Mouse (Mus musculus) fat pad, adult 2 months (tissue): Measurements from ENCODE around the gene Pck1.

ENCODE experiments used
- DNase-seq: peaks from one replicate; pipeline ENCODE4 v3.0.0-alpha.2; 2011; ENCODE audit warnings: low read depth, low spot score; ENCODE audit errors: extremely low read depth

Gene Pck1

GRCm38 (mm10) chr2:173172386-173172785, 19.5 kb downstream of the Pck1 start:
- DNase-seq = no peak

DNA sequence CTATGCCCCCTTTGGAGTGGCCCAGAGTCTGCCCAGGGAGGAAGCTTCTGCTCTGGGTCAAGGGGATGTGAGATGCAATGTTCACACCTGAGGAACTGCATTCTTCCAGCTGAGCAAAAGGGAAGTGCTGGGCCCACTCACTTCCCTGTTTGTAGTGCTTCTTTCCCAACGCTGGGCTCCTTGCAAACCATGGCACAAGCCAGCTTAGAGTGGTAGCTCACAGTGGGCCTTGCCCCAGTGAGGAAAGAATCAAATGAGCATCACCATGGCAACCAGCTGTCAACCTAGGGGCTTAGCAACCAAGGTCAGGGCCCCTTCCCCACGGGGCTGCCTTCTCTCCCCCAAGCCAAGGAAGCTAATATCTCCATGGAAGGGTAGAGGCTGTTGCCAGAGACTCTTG, 20.2 kb downstream of the Pck1 start:
- DNase-seq = no peak

- no peak for DNase-seq
Observed at GRCm38 (mm10) chr2:173173521-173174511, 21.0 kb downstream of the Pck1 start.

DNA sequence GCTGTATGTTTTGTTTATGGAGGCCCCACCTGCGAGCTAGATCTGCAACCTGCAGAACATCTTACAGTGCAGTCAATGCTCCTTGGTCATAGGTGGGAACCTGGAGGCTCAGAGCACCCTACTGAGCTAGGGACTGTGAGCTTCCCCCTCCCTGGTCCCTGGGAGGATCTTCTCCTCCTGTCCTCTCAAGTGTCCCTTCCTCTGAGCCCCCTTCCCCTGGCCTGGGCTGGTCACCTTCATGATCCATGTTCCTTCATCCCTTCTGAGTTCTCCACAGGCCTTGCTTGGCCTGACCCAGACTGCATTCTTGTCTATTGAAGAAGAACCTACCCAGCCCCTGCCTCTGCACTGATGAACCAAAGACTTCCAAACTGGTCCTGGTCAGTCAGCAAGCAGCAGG, 21.7 kb downstream of the Pck1 start:
- DNase-seq = no peak

- DNase-seq = no peak
Observed at GRCm38 (mm10) chr2:173175703-173176102, 22.9 kb downstream of the Pck1 start.

- DNase-seq = no peak
Observed at GRCm38 (mm10) chr2:173177481-173177880, 24.6 kb downstream of the Pck1 start.

DNA sequence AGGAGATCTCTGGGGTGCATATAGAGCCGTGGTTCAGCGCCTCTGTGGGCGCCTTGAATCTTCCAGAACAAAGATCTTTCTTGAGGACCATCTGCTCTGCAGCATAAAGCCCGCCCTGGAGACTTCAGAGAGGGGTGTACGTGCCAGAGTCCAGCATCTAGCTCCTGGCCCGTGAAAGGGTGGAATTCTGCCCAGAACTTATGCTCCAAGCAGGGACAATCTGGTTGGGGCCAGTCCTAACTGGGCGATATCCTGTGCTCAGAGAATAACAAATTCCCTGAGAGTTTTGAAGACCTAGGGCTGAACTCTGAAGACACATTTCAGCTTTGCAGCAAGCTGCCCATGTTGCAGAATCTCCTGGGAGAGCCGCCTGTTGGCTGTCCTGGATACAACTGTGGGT, 25.1 kb downstream of the Pck1 start:
- DNase-seq = no peak

- DNase-seq = no peak
Observed at GRCm38 (mm10) chr2:173179046-173179445, 26.2 kb downstream of the Pck1 start.

GRCm38 (mm10) chr2:173180026-173180425, 27.2 kb downstream of the Pck1 start:
- no peak for DNase-seq

DNA sequence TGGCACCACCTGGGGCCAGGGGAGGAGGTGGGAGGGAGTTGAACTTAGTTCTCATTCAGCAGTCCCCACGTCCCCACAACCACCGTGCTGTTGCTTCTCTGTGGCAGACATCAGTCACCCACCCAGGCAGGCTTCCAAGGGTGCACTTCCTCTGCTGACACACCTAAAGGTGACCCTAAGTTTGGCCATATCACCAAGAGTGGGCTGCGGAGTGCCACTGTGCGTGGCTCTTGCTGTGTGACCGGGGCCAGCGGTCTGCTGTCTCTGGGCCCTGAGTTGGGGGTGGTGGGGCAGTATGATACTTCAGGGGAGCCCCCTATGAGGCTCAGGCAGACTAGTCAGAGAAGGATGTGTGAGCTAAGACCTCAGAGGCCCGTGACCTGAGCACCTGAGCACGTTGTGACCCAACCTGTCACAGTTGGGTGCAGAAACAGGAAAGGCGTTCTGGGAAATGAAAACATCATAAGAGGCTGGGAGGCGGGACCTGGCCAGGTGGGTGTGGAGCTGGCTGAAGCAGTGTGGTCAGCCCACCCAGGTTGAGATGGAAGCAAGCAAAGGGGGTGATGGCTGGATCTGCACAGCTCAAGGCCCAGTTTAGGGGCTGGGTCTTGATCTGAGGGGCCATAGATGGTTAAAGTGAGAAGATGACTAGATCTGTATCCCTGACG, 28.0 kb downstream of the Pck1 start:
- DNase-seq = no peak

DNA sequence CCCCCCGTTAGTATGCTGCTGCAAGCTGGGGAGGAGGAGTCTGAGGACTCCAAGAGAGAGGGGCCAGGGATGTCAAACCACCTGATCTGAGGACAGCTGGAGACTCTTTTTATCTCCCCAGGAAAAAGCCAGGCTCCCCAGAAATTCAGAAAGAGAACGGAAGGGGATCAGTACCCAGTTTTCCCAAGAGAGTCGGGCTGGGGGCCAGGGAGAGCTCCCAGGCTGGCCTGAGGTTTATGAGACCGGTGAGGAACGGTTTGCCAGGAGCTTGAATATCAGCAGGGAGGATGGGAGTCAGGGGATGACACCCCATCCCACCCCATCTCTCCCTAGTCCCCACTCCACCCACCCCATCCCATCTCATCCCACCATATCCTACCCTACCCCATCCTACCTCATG, 28.6 kb downstream of the Pck1 start:
- DNase-seq = no peak

GRCm38 (mm10) chr2:173181901-173182300, 29.1 kb downstream of the Pck1 start:
- no peak for DNase-seq

- DNase-seq = no peak
Observed at GRCm38 (mm10) chr2:173182796-173183195, 29.9 kb downstream of the Pck1 start.

DNA sequence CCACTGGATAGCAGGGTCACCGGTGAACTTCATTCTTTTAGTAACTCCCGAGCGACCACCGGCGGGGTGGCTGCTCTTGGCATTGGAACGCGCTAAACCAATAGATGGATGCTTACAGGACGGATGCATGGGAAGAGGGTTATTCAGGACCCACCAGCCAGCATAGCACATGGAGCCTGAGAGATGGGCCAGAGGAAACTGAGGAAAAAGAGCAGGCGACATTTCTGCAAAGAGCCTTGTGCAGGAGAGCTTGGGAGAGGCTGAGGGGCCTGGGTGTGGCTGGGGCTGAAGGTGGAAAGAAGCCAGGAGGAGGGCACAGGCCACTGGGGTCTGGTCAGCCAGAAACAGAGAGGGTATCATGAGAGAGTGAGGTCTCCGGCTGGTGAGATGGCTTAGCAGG, 30.5 kb downstream of the Pck1 start:
- DNase-seq = no peak

- DNase-seq = no peak
Observed at GRCm38 (mm10) chr2:173183836-173184460, 31.1 kb downstream of the Pck1 start.

GRCm38 (mm10) chr2:173184475-173185080, 31.7 kb downstream of the Pck1 start:
- DNase-seq = no peak

DNA sequence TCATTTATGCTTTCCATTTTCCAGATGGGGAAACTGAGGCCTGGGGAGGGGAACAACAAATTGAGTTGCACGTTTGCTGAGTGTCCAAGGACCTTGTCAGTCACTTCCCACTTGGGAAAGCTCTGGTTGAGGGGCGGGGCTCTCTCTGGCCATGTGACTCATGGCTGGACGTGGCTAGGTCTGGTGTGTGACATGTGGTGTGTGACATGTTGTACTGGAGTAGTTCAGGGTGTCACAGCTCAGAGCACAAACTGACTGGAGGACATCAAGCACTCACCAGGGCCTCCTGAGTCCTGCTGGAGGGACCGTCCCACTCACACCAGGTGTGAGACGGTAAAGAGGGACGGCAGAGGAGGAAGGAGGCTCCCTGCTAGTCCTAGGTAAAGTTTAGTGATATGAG, 32.4 kb downstream of the Pck1 start:
- DNase-seq = no peak

GRCm38 (mm10) chr2:173186047-173186943, 33.4 kb downstream of the Pck1 start:
- DNase-seq = no peak

- DNase-seq = no peak
Observed at GRCm38 (mm10) chr2:173187182-173187855, 34.5 kb downstream of the Pck1 start.

GRCm38 (mm10) chr2:173194796-173195195, 41.9 kb downstream of the Pck1 start:
- DNase-seq = no peak
